7 mouse cellular contexts compared by ENCODE assay signal in genomic region chr2:75605634-75606033, GRCm38 (mm10). TPM values are rescaled to one million over a fixed set of nuclear protein-coding genes. Genes with fewer than 3 reads are reported as not detected.
A peak's percentile ranks its signal among the peaks of the same experiment; 100 is the strongest.
DNase-seq lines count a peak whose midpoint lies in the region; ATAC-seq and TF ChIP-seq lines count a peak whose summit lies in the region.

No protein-coding gene starts in this region.

- no peak for ATAC-seq in embryonic facial prominence, embryonic 13.5 days (ENCODE audit: insufficient number of reproducible peaks, insufficient read depth, low FRiP score, low TSS enrichment, low read depth)
- peak; percentile 66 for ATAC-seq in inflammation-experienced regulatory T-cells, adult 6 months

- H3K27me3 ChIP-seq in embryonic facial prominence, embryonic 13.5 days = peaks cover 14% of the 10 kb centered on the region

- peak overlapping the region; percentile 33 for H3K4me2 ChIP-seq in embryonic facial prominence, embryonic 13.5 days

- TF ChIP-seq POLR2A in lung, adult 2 months (IDR thresholded peaks at IDR 0.05; ENCODE audit: borderline replicate concordance, extremely low read depth, low read depth, low read length) = no peak

- H3K9me3 ChIP-seq in embryonic facial prominence, embryonic 13.5 days = no peaks in the 10 kb centered on the region

- H3K4me1 ChIP-seq in embryonic facial prominence, embryonic 13.5 days = peaks cover 23% of the 10 kb centered on the region
- peaks cover 3% of the 10 kb centered on the region; the same call in 1 of the 2 replicates for H3K4me1 ChIP-seq in lung, adult 2 months (ENCODE audit: control insufficient read depth, insufficient read depth, low read length)

- DNase-seq in 3134 (ENCODE audit: extremely low read depth, insufficient read length, low spot score) (peak; percentile 28), 3T3-L1 (ENCODE audit: low read depth, low spot score) (peak; percentile 86)
- DNase-seq in adrenal gland, postnatal 14 days = peak; percentile 76
- DNase-seq in lung, adult 2 months = no peak
- peak; percentile 60 for DNase-seq in retina, postnatal 7 days (ENCODE audit: low read depth, low spot score)

- H3K27ac ChIP-seq in embryonic facial prominence, embryonic 13.5 days = no peak overlapping the region

- TF ChIP-seq CTCF in lung, adult 2 months (IDR thresholded peaks at IDR 0.05; ENCODE audit: insufficient read depth, low read length) = peak; percentile 67

- WGBS in embryonic facial prominence, embryonic 13.5 days = 2% methylated on average over 7 of the region's 7 CpGs
- 2% methylated on average over 7 of the region's 7 CpGs for WGBS in lung, adult 2 months

- H3K4me3 ChIP-seq in embryonic facial prominence, embryonic 13.5 days = no peak overlapping the region
- no peak overlapping the region for H3K4me3 ChIP-seq in lung, adult 2 months (replicated peaks; ENCODE audit: extremely low read depth, low read depth, low read length)

- no peaks in the 10 kb centered on the region for H3K36me3 ChIP-seq in embryonic facial prominence, embryonic 13.5 days

- H3K9ac ChIP-seq in embryonic facial prominence, embryonic 13.5 days = no peak overlapping the region

RNA-seq across cellular contexts. Expression of gene Hnrnpa3, which starts 53.4 kb away (rescaled TPM):
- 509 and 538 TPM in 2 replicates for total RNA-seq in adrenal gland, postnatal 14 days (2021)
- 269 and 343 TPM in 2 replicates for polyA plus RNA-seq in embryonic facial prominence, embryonic 13.5 days (2015; fragmentation: Nextera tagmentation; extraction: Ambion mirVana)
- polyA plus RNA-seq in inflammation-experienced regulatory T-cells, adult 6 months (2017; shearing (Covaris generic)) = 100 to 1,000 TPM in 2 of 3 experiments, 10 to 100 TPM in 1; 98.6 to 213 (median 185) TPM
- 17.5 and 36.0 TPM in 2 replicates for polyA plus RNA-seq in lung, adult 2 months (2012; rRNA removed)
